ENCODE assay signal across 8 mouse cellular contexts in the genomic region with DNA sequence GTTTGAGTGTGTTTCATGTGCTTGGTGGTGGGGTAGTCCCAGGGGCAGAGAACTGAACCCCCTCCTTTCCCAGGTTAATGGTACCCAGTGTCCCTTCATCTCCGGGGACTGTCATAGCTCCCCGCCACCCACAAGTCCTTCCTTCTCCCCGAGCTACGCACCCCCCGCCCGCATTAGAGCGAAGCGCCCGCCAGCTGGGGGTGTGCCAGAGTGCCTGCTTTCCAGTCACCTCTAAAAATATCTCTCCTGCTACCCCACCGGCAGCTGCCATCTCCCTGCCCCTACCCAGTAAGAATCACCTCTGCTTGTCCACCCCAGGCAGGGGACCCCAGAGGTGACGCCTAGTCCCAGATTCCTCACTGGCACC. TPM values are rescaled to one million over a fixed set of nuclear protein-coding genes. Genes with fewer than 3 reads are reported as not detected.
DNase-seq lines count a peak whose midpoint lies in the region; ATAC-seq and TF ChIP-seq lines count a peak whose summit lies in the region.

No protein-coding gene starts in this region.

- DNase-seq in adrenal gland, postnatal 10 days, result peak; percentile 88
- DNase-seq in forebrain, embryonic 10.5 days (ENCODE audit: extremely low spot score, low spot score), result no peak
- DNase-seq in kidney, postnatal 25 days, result peak; percentile 57 to 75
- DNase-seq in lung, postnatal 0 days (ENCODE audit: low spot score), result peak; percentile 54
- peak; percentile 37 to 58 for DNase-seq in right cerebral cortex, postnatal 36 days (ENCODE audit: low spot score in 2 of 2)
- DNase-seq in urinary bladder, postnatal 10 days (ENCODE audit: low spot score), result no peak

- no peaks in the 10 kb centered on the region for H3K9me3 ChIP-seq in forebrain, embryonic 10.5 days
- no peaks in the 10 kb centered on the region for H3K9me3 ChIP-seq in heart, embryonic 15.5 days (replicated peaks)
- H3K9me3 ChIP-seq in lung, postnatal 0 days (ENCODE audit: low read length), result no peaks in the 10 kb centered on the region

- peak; percentile 66 for ATAC-seq in heart, embryonic 15.5 days (replicated peaks; ENCODE audit: insufficient number of reproducible peaks, insufficient read depth, low FRiP score, low read depth)
- ATAC-seq in lung, postnatal 0 days, result peak; percentile 2; the same call in 1 of the 2 replicates

- WGBS in forebrain, embryonic 10.5 days, result 1% methylated on average over 11 of the region's 11 CpGs
- WGBS in heart, embryonic 15.5 days, result 3% methylated on average over 5 of the region's 11 CpGs
- under 1% methylated on average over 11 of the region's 11 CpGs for WGBS in lung, postnatal 0 days

- no peaks in the 10 kb centered on the region for H3K36me3 ChIP-seq in C2C12 (ENCODE audit: control insufficient read depth, insufficient read depth)
- no peaks in the 10 kb centered on the region for H3K36me3 ChIP-seq in forebrain, embryonic 10.5 days (replicated peaks)
- H3K36me3 ChIP-seq in heart, embryonic 15.5 days, result no peaks in the 10 kb centered on the region
- no peaks in the 10 kb centered on the region for H3K36me3 ChIP-seq in lung, postnatal 0 days (ENCODE audit: insufficient read depth, low read length)

- TF ChIP-seq CTCF in C2C12 (IDR thresholded peaks at IDR 0.05; ENCODE audit: control insufficient read depth, insufficient read depth, insufficient read length), result no peak
- TF ChIP-seq CTCF in lung, postnatal 0 days (IDR thresholded peaks at IDR 0.05), result no peak

- peak overlapping the region; percentile 68 for H3ac ChIP-seq in C2C12 (ENCODE audit: control insufficient read depth, insufficient read length, low read depth)

- H3K9ac ChIP-seq in heart, embryonic 15.5 days, result peak overlapping the region; percentile 64
- H3K9ac ChIP-seq in lung, postnatal 0 days (replicated peaks; ENCODE audit: low read depth), result peak overlapping the region; percentile 47

- peak overlapping the region; percentile 64 for H3K4me3 ChIP-seq in C2C12 (ENCODE audit: insufficient read depth, poor library complexity, severe bottlenecking)
- H3K4me3 ChIP-seq in forebrain, embryonic 10.5 days, result peak overlapping the region; percentile 82
- peak overlapping the region; percentile 67 for H3K4me3 ChIP-seq in heart, embryonic 15.5 days
- peak overlapping the region; percentile 57 for H3K4me3 ChIP-seq in lung, postnatal 0 days (ENCODE audit: low read depth, low read length)

- H3K79me2 ChIP-seq in C2C12 (ENCODE audit: control insufficient read depth, insufficient read depth), result no peaks in the 10 kb centered on the region

- H3K4me2 ChIP-seq in heart, embryonic 15.5 days, result peak overlapping the region; percentile 98
- H3K4me2 ChIP-seq in lung, postnatal 0 days (replicated peaks; ENCODE audit: low read depth, low read length), result peak overlapping the region; percentile 98

- peak overlapping the region; percentile 87 for H3K27ac ChIP-seq in forebrain, embryonic 10.5 days
- peak overlapping the region; percentile 80 for H3K27ac ChIP-seq in heart, embryonic 15.5 days
- no peak overlapping the region for H3K27ac ChIP-seq in lung, postnatal 0 days (ENCODE audit: low read length)

- TF ChIP-seq EP300 in lung, postnatal 0 days (IDR thresholded peaks at IDR 0.05), result no peak

- no peaks in the 10 kb centered on the region for H3K27me3 ChIP-seq in C2C12 (ENCODE audit: control insufficient read depth, insufficient read depth, insufficient read length)
- H3K27me3 ChIP-seq in forebrain, embryonic 10.5 days (ENCODE audit: poor library complexity, severe bottlenecking), result peaks cover 84% of the 10 kb centered on the region
- peaks cover 26% of the 10 kb centered on the region for H3K27me3 ChIP-seq in heart, embryonic 15.5 days
- H3K27me3 ChIP-seq in lung, postnatal 0 days (replicated peaks; ENCODE audit: insufficient read depth, low read length), result peaks cover 15% of the 10 kb centered on the region

- H3K4me1 ChIP-seq in forebrain, embryonic 10.5 days, result peaks cover 29% of the 10 kb centered on the region
- H3K4me1 ChIP-seq in heart, embryonic 15.5 days (replicated peaks), result peaks cover 31% of the 10 kb centered on the region
- no peaks in the 10 kb centered on the region for H3K4me1 ChIP-seq in lung, postnatal 0 days (ENCODE audit: insufficient read depth, low read depth, low read length)

- H3K79me3 ChIP-seq in C2C12 (ENCODE audit: low read depth), result no peaks in the 10 kb centered on the region

TF ChIP-seq in C2C12, 6 proteins besides CTCF, POLR2A, EP300 and RAD21:
- no peak for TF ChIP-seq CEBPB (IDR thresholded peaks at IDR 0.05; ENCODE audit: low read depth)
- no peak for TF ChIP-seq MYOG (IDR thresholded peaks at IDR 0.05; ENCODE audit: control insufficient read depth, extremely low read depth, insufficient read length)
- no peak for TF ChIP-seq MYOD1 (IDR thresholded peaks at IDR 0.05; ENCODE audit: control insufficient read depth, insufficient read length, low read depth)
- TF ChIP-seq MAX (IDR thresholded peaks at IDR 0.05), result no peak
- TF ChIP-seq USF1 (IDR thresholded peaks at IDR 0.05; ENCODE audit: low read depth), result no peak

RNA-seq across cellular contexts. Expression of gene Phospho1, which starts 0.6 kb away (rescaled TPM):
- polyA plus RNA-seq in C2C12 (2012; fragmentation: generic; extraction: Trizol), result 98.3 TPM
- 100 to 1,000 TPM; 204 to 243 TPM for total RNA-seq in adrenal gland, postnatal 10 days (2021)
- polyA plus RNA-seq in forebrain, embryonic 10.5 days (2016; fragmentation: Nextera tagmentation; extraction: Ambion mirVana), result not detected in 2 replicates
- 4.5 and 5.3 TPM in 2 replicates for polyA plus RNA-seq in heart, embryonic 15.5 days (2015; fragmentation: Nextera tagmentation; extraction: Ambion mirVana)
- polyA plus RNA-seq in lung, postnatal 0 days (2015; fragmentation: Nextera tagmentation; extraction: Ambion mirVana), result 1.3 and 1.6 TPM in 2 replicates

RNA-seq across cellular contexts. Expression of gene Gngt2, which starts 12.2 kb away (rescaled TPM):
- polyA plus RNA-seq in C2C12 (2012; fragmentation: generic; extraction: Trizol), result 2.7 TPM
- 10 to 100 TPM; 21.9 to 22.9 TPM for total RNA-seq in adrenal gland, postnatal 10 days (2021)
- polyA plus RNA-seq in forebrain, embryonic 10.5 days (2016; fragmentation: Nextera tagmentation; extraction: Ambion mirVana), result 6.7 and 7.3 TPM in 2 replicates
- polyA plus RNA-seq in heart, embryonic 15.5 days (2015; fragmentation: Nextera tagmentation; extraction: Ambion mirVana), result 29.4 and 31.8 TPM in 2 replicates
- 62.5 and 75.9 TPM in 2 replicates for polyA plus RNA-seq in lung, postnatal 0 days (2015; fragmentation: Nextera tagmentation; extraction: Ambion mirVana)

RNA-seq across cellular contexts. Expression of gene Abi3, which starts 17.4 kb away (rescaled TPM):
- 0.33 TPM for polyA plus RNA-seq in C2C12 (2012; fragmentation: generic; extraction: Trizol)
- total RNA-seq in adrenal gland, postnatal 10 days (2021), result 10 to 100 TPM; 11.5 to 14.8 TPM
- 2.3 and 4.6 TPM in 2 replicates for polyA plus RNA-seq in forebrain, embryonic 10.5 days (2016; fragmentation: Nextera tagmentation; extraction: Ambion mirVana)
- polyA plus RNA-seq in heart, embryonic 15.5 days (2015; fragmentation: Nextera tagmentation; extraction: Ambion mirVana), result 13.0 and 22.0 TPM in 2 replicates
- 29.4 and 33.3 TPM in 2 replicates for polyA plus RNA-seq in lung, postnatal 0 days (2015; fragmentation: Nextera tagmentation; extraction: Ambion mirVana)

Comparison
In these comparisons a context has a peak if more than half of its experiments do, and no peak if none do; other contexts are left out.
1. DNase-seq: peak in adrenal gland, postnatal 10 days (single experiment), kidney, postnatal 25 days (2 of 2), lung, postnatal 0 days (single experiment) and right cerebral cortex, postnatal 36 days (2 of 2); none in forebrain, embryonic 10.5 days (single experiment) and urinary bladder, postnatal 10 days (single experiment).
2. RNA of gene Phospho1, which starts 0.6 kb away (polyA plus RNA-seq): 98.3 TPM in C2C12 (single experiment); 4.5 to 5.3 TPM in heart, embryonic 15.5 days, 1.3 to 1.6 TPM in lung, postnatal 0 days and not detected in forebrain, embryonic 10.5 days; every median in the first group is over 10 times any median in the second.
3. Peak in every context shown above with its lines, with median percentiles within 50 percentile points of each other: H3K4me3 ChIP-seq.